Mouse (Mus musculus) urinary bladder, adult 18-20 months (tissue): ENCODE data around the gene Sart3.
A peak's percentile ranks its signal among the peaks of the same experiment; 100 is the strongest.
"Not testable (repeated sequence)": the region's sequence is repeated elsewhere in the genome, so short reads cannot be mapped to it uniquely, and the experiment has no call there.

Experiments
- DNase-seq, 2 experiments: peaks; one replicate each; pipeline ENCODE4 v3.0.0; 2022; ENCODE audit warnings: low spot score in 2 of 2, mixed read lengths in 2 of 2

Gene Sart3

GRCm38 (mm10) chr5:113772450-113772895 is at the start of gene Sart3, which contains the start of gene Iscu:
Gene Sart3, minus strand, starts transcription at chr5:113772510.
Gene Iscu, plus strand, starts transcription at chr5:113772748.
- peak; percentile 91 to 92 for DNase-seq

GRCm38 (mm10) chr5:113818572-113818971 is 46.3 kb upstream of the Sart3 start:
- DNase-seq, result no peak

DNA sequence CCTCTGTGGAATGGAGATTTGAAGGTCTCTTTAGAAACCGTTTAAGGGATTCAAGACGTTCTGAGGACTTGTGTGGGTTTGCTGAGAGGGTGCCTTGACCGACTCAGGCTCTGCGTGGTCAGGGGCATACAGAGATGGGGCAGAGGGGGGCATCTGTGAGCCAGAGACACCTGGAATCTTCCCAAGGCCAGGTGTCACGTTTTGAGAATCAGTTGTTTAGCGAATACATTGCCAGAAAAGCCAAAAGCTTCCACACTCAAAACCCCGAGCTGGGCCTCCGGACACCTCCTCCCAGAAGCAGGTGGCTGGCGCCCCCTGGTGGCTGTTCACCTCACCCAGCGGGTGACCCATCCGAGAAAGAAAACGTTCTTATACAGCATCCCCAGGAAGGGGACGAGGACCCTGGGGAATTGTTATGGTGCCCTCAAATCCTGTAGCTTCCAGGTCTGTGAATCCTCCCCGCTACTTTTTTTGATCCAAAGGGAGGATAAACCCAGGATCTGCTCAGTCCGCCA is 43.4 kb upstream of the Sart3 start:
- peak in 1 of 2 experiments; percentile 59 for DNase-seq

- no peak for DNase-seq
These were observed 42.7 kb upstream of the Sart3 start for GRCm38 (mm10) chr5:113815041-113815389.

DNA sequence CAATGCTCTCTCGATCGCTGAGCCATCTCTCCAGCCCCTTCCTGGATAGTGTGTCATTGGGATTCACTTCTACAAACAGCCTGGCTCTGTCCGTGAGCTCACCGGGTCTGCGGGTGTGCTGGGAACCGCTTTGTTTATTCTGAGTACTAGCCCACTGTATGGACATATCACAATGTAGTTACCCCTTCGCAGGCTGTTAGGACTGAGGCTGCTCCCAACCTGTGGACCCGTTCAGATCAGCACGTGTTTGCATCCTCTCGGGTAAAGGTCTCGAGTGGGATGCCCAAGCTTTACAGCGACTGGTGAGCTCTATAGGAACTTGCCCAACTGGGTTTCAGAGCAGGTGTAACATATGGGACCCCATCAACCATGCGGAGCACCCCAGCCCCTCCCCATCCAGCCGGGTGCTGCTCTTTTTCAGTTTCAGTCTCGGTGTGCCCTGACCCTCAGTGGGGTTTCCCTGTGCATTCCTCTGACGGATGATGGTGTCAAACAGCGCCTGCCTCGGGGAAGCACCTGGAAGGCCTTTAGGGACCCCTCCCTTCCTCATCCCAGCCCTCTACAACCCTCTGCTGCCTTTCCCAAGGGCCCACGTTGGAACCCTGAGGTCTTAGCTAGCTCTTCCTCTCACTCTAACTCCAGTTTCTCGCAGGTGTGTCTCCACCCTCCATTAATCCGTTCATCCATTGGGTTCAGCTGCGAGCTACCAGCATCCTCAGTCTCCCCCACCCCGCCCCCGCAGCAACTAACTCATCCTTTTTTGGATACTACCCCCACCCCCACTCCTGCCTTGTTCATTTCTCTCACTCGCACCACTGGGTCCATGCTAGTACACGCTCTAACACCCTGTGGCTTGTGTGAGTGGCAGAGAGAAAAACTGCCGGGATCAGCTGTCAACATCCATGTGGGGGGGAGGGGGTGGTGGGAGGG is 42.1 kb upstream of the Sart3 start:
- no peak for DNase-seq

DNA sequence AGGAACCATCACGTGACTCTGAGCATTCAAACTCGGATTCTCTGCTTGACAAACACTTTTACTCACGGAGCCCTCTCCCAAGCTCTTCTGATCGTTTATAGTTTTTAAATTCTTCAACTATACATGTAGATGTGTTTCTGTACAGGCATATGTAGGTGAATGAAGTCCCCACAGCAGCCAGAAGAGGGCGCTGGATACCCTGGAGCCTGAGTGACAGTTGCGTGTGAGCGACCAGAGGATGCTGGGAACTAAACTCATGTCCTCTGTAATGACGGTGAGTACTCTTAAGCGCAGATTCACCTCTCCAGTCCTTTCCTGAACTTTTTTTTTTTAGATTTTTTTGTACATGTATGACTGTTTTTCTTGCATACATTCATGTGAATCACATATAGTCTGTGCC is 41.3 kb upstream of the Sart3 start:
- no peak for DNase-seq

DNA sequence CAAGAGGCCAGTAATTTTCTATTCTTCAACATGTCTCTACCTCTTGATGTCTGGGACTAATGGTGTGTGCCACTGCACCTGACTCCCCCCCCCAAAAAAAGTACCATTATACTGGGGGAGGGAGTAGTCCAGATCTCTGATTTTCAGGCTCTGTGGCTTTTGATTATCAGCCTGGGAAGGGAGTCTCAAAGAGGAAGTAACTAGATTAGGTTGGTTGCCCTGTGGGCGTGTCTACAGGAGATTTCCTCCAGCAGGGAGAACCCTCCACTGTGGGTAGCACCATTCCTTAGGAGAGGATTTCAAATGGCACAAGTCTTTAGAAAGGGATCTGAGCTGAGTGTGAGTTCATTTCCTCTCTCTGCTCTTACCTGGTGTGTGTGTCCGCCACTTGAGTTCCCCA is 40.3 kb upstream of the Sart3 start:
- DNase-seq, result no peak

DNA sequence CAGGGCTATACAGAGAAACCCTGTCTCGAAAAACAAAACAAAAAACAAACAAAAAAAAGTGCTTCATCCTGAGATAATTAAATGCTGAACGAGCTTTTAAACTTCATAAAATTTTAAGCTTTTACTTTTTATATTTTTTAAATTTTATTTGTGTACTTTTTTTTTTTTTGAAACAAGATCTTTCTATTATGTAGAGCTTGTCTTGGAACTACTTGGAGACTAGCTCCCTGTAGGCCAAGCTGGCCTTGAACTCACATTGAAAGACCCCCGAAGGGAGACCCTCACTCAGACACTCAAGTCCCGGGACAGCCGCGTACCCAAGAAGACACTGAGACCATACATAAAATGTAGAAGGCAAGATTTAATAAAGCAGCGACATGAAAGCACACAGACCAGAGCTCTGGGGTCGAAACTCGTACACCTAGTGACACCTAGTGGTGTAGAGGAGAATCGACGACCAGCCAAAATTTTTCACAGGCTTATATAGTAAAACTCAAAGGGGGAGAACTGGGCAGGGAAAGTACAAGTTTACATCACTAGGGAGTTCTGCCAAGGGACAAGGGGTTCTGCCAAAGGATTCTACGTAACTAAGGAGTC is 39.6 kb upstream of the Sart3 start:
- DNase-seq, result not testable (repeated sequence)

DNA sequence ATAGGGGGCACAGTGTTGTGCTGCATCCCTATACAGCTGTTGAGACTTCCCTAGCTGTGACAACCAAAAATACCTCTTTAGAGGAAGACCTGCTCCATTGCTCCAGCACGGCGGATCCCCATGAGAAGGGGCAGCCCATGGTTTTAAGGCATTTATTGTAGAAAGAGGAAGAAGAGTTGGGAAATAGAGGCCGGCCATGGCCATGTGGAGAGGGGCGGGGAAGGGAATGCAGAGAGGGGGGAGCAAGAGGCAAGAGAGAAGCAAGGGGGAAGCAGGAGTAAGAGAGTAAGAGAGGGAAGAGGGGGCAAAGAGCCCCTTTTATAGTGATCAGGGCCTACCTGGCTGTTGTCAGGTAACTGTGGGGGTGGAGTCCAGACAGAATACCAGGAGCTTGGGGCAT is 37.8 kb upstream of the Sart3 start:
- DNase-seq, result no peak

GRCm38 (mm10) chr5:113808177-113808576 is 35.9 kb upstream of the Sart3 start:
- no peak for DNase-seq

DNA sequence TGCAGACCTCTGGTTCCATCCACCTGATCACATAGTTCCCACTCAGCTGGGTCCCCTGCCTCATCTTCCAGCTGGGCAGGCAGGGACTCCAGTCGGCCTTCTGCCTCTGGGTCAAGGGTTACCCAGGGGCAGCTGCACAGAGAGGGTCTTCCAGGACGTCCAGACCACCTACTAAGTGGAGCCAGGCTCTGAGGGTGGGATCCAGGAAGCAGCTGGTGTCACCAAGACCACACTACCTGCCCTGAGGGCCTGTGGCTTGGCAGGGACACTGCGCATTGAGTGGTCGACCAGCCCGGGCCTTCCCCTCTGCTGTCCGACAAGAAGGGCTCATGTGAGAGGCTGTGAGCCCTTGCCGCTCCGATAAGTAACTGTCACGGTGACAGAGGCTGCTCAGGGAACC is 35.4 kb upstream of the Sart3 start:
- DNase-seq, result no peak

DNA sequence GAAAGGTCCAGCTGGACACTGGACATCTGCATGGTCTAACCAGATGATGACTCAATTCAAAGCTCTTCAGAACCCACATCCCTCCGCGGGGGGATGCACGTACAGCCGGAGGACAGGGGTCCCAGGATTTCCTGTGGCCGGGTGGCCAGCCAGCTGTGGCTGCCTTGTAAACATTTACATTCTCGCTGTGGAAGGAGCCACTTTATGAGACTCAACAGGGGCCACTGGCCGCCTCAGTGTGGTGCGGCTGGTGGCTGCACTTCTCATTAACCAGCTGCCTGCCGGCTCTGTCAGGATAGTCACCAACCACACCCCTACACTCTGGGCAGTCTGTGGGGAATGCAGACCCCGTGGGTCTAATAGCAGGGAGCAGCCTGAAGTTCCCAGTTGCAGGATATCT is 34.1 kb upstream of the Sart3 start:
- DNase-seq, result no peak

DNA sequence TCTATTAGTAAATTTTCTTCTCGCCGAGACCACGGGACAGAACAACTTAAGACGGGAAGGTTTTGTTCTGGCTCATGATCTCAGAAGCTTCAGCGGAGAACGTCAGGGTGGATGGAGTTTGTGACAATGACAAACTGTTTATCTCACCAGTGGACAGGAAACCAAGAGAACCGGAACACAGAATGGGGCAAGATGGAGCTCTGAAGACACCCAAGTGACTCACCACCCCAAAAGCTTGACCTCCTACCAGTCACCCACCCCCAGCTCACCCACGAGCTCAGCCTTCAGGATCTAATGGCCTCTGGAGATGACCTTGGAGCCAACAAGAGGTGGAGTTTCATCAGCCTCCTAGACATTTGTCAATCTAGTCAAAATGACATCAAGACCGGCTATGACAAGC is 33.0 kb upstream of the Sart3 start:
- no peak for DNase-seq

DNA sequence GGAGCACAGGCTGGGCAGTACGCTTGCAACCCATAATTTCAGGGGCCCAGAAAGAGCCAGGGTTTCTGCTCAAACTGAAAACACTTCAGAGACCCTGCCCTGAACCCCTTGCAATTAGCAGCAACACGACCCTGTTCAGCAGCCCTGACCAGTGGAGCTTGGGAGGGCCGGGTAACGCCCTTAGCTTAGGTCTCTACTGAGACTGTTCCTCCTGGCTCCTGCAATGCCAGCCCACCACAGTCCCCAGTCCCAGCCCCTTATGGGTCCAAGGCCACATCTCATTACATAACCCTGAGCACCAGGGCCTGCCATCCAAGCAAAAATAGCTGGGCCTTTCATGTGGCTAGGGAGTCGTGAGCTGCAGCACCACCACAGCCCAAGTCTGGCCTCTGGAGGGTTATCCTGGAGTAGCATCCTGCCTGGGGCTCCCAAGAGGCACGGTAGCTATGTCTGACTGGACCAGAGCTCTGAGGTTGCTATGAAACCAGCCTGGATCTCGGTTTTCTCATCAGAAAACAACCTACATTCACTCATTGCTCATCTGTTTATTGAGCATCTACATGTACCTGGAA is 32.2 kb upstream of the Sart3 start:
- DNase-seq, result no peak

DNA sequence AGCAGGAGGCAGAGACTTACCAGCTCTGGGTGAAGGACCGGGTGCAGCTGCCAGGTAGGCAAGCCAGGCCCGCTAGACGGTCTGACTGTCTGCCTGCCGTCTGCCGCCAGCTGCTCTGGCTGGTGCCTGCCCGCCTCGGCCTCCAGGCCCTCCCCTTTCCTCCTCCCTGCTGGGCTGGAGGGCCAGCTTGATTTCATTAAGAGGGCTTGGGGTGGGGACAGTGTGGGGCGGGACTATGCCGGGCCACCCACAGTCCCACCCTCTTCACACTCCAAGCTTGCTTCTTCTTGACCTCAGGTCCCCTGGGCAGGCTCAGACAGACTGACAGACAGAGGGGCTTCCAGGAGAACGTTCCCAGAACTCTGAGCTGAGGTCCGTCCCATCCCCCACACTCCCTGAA is 28.0 kb upstream of the Sart3 start, which contains the start of gene Tmem119:
Gene Tmem119, minus strand, starts transcription at position 237 of the 400 bp plus-strand sequence.
- DNase-seq, result peak; percentile 23 to 41

- no peak for DNase-seq
These were observed 27.4 kb upstream of the Sart3 start for GRCm38 (mm10) chr5:113799691-113800090.

- DNase-seq, result no peak
These were observed 26.2 kb upstream of the Sart3 start for GRCm38 (mm10) chr5:113798525-113798924.

DNA sequence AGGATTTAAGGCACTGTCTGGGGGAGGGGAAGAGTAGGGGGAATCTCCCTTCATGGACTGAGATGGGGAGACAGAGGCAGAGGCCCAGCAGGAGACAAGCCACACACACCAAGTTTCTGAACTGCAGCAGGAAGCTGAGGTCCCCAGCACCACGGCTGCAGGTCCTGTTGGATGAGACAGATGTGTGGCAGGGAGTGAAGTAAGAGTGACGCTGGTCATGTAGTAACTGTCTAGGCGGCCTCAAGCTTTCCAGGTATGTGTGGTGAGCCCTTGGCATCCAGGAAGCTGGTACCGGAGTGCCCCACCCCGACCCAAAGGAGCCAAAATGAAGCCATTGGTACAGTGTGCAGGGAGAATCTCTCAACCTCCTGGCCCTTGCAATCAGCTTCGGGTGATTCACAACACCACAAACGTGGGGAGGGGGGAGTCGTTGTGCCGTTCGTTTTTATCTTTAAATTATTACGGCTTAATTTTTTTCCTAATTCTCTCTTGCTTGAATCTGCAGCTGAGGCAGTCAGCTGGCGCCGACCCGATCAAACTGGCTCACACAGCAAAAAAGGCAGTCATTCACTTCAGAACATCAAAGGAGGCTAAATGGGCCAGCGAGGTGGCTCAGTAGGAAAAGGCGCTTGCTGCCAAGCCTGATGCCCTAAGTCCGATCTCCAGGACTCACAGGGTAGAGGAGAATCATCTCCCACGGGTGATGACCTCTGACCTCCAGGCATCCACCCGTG is 25.0 kb upstream of the Sart3 start:
- DNase-seq, result no peak

GRCm38 (mm10) chr5:113796401-113797148 is 24.3 kb upstream of the Sart3 start:
- DNase-seq, result no peak

DNA sequence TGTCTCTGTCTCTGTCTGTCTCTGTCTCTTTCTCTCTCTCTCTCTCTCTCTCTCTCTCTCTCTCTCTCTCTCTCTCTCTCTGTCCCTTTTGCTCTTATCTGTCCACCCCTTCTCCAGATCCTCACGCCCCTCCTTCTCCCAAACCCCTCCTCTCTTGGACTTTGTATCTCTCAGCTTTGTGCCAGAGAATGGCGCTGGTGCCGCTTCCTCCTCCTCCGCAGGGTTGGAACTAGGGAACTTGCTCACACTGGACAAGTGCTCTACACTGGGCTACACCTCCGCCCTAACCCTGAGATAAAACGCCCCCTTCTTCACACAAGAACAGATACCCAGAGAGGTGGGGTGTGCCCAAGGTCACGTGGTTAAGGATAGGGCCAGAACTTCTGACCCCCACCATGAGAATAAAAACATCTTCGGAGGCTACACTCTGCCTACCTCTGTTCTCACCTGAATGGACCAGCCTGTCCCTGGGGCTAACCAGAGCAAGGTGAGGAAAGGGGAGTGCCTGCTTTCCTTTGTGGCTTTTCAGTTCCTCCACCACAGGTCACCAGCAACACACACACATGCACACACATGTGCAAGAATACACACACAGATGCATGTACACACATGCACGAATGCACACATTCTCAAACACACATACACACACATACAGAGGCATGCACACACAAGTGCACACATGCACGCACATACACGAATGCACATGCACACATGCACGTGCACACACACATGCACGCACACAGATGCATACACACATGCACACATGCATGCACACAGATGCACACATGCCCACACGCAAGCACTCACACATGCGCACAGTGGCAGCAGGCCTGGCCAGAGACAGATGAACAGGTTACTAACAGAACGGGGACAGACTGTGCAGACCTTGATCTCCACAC is 19.1 kb upstream of the Sart3 start:
- no peak for DNase-seq
